Mouse (Mus musculus) cerebellum, adult 2 months (tissue): Measurements from ENCODE around the gene Snapc3.

ENCODE experiments used
- CTCF ChIP-seq: fragments of 200-500 bp; IDR thresholded peaks from 2 replicates; pipeline ENCODE4 v1.5.1; 2011; ENCODE audit warnings: low read depth, mild to moderate bottlenecking, control low read depth, low read length, moderate library complexity, borderline replicate concordance; ENCODE audit not compliant: insufficient read depth
- POLR2A ChIP-seq: fragments of 200-500 bp; IDR thresholded peaks from 2 replicates; pipeline ENCODE4 v1.6.1; 2011; ENCODE audit warnings: low read length, control low read depth, borderline replicate concordance; ENCODE audit not compliant: insufficient read depth

GRCm38 (mm10) chr4:83391956-83392355 lies 25.6 kb upstream of the Snapc3 start:
- TF ChIP-seq CTCF (no peak), POLR2A (no peak)
